Mouse (Mus musculus) forebrain, embryonic 12.5 days (tissue): ENCODE measurements at regions not wholly inside any gene's neighbourhood (a gene's known extent, or its start where the extent isn't known, plus 50 kb on each side); places are given as distances from the start of the nearest gene placed in this dataset.

Experiments
- ATAC-seq: fragments of 200-750 bp; cut with Nextera tagmentation; 2 replicates; pipeline ENCODE4 v1.8.0; 2017; ENCODE audit warnings: moderate TSS enrichment; ENCODE audit not compliant: low FRiP score
- H3K27ac ChIP-seq: fragments of 300-500 bp; sonication (generic); 2 replicates; pipeline ENCODE4 v1.5.1; 2016; ENCODE audit warnings: mild to moderate bottlenecking
- H3K27me3 ChIP-seq: fragments of 300-500 bp; sonication (generic); 2 replicates; pipeline ENCODE4 v1.6.1; 2016; ENCODE audit warnings: mild to moderate bottlenecking
- H3K36me3 ChIP-seq: fragments of 300-500 bp; sonication (generic); replicated peaks from 2 replicates; pipeline ENCODE4 v1.6.1; 2016; ENCODE audit warnings: mild to moderate bottlenecking
- H3K4me1 ChIP-seq: fragments of 300-500 bp; sonication (generic); 2 replicates; pipeline ENCODE4 v1.6.1; 2016
- H3K4me2 ChIP-seq: fragments of 300-500 bp; sonication (generic); 2 replicates; pipeline ENCODE4 v1.6.1; 2016; ENCODE audit warnings: mild to moderate bottlenecking, moderate library complexity
- H3K4me3 ChIP-seq: fragments of 300-500 bp; sonication (generic); replicated peaks from 2 replicates; pipeline ENCODE4 v1.5.1; 2016; ENCODE audit warnings: mild to moderate bottlenecking
- H3K9ac ChIP-seq: fragments of 300-500 bp; sonication (generic); 2 replicates; pipeline ENCODE4 v1.6.1; 2016; ENCODE audit warnings: mild to moderate bottlenecking
- H3K9me3 ChIP-seq: fragments of 300-500 bp; sonication (generic); 2 replicates; pipeline ENCODE4 v1.6.1; 2016
- WGBS: fragments of 180-500 bp; shearing (Covaris S2); methylation state at CpG from one replicate; pipeline ENCODE4 v1.1.7; 2016; 5-methylcytosine and 5-hydroxymethylcytosine counted together

DNA sequence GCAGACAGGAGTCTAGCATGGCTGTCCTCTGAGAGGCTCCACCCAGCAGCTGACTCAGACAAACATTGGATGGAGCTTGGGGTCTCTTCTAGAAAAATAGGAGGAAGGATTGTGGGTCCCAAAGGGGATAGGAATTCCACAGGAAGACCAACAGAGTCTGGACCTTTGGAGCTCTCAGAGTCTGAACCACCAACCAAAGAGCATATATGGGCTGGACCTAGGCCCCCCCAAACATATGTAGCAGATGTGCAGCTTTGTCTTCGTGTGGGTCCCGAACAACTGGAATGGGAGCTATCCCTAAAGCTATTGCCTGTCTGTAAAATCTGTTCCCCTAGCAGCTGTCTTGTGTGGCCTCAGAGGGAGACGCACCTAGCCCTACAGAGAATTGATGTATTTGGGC, 50.1 kb upstream of the Cpm start:
- WGBS, result 89% methylated on average over 3 of the region's 3 CpGs
- H3K27ac ChIP-seq, result no peak overlapping the region

DNA sequence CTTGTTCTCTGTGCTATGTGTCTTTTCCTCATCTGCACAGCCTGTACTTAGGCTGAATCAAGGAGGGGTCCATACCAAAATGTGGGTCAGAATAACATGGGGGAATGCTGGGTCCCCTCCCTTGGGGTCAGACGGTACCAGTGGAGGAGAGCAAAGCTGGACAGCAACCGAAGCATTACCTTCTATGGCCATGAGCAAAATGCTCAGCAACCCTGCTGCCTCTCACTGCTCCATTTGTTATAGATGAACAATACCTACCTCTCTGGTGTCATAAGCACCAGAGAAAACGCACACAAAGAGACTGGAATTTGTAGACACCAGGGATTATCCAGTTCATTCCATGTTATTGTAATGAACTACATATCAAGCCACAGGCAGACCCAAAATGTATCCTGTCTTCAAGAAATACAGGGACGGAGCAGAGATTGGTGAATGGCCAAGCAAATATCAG, 50.6 kb upstream of the Cpm start:
- Histone ChIP-seq H3K9me3 (no peaks in the 10 kb centered on the region), H3K4me1 (no peaks in the 10 kb centered on the region), H3K27ac (no peak overlapping the region), H3K27me3 (no peaks in the 10 kb centered on the region), H3K9ac (no peak overlapping the region), H3K36me3 (no peaks in the 10 kb centered on the region), H3K4me3 (no peak overlapping the region), H3K4me2 (no peak overlapping the region)
- 87% methylated on average over 4 of the region's 4 CpGs for WGBS
- ATAC-seq, result no peak

More for the DNA sequence above, 50.1 kb upstream of the Cpm start:
- no peaks in the 10 kb centered on the region for H3K27me3 ChIP-seq
- H3K36me3 ChIP-seq, result no peaks in the 10 kb centered on the region
- H3K9ac ChIP-seq, result no peak overlapping the region
- no peak for ATAC-seq
- no peak overlapping the region for H3K4me2 ChIP-seq
- H3K9me3 ChIP-seq, result no peaks in the 10 kb centered on the region
- H3K4me1 ChIP-seq, result no peaks in the 10 kb centered on the region
- H3K4me3 ChIP-seq, result no peak overlapping the region

DNA sequence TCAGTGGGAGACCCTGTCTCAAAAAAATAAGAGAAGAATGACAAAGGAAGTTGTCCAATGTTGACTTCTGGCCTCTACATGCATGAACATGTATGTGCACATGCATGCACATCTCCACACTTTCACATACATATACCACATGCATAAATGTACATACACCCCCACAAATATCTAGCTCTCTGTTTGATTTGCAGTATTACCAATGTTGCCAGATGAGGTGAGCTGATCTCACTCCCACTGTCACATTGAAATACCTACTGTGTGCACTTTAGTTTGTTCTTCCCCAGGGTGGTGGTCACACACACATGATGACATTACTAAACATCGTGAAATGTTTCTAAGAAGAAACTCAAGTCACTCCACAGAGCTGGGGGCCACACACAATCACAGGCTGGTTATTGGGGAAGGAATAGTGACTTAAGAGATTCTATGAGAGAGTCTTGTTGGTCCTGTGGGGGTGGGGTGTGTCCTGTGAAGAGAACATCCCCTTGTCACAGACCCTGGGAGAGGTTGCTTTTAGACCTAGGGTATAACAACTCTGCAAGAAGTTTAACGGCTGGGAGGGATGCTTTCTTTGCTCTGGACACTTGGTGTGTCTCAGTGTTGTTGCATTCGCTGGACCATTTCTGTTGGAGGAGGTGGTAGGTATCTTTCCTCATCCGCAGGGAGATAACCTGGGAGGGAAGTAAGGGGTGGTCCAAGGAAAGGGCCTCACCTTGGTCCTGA, 51.2 kb upstream of the Cpm start:
- Histone ChIP-seq H3K9me3 (no peaks in the 10 kb centered on the region), H3K9ac (no peak overlapping the region), H3K4me1 (no peaks in the 10 kb centered on the region), H3K4me3 (no peak overlapping the region), H3K27me3 (peaks cover under 1% of the 10 kb centered on the region; the same call in 1 of the 2 replicates), H3K36me3 (no peaks in the 10 kb centered on the region), H3K27ac (no peak overlapping the region), H3K4me2 (no peak overlapping the region)
- 89% methylated on average over 4 of the region's 4 CpGs for WGBS
- no peak for ATAC-seq

DNA sequence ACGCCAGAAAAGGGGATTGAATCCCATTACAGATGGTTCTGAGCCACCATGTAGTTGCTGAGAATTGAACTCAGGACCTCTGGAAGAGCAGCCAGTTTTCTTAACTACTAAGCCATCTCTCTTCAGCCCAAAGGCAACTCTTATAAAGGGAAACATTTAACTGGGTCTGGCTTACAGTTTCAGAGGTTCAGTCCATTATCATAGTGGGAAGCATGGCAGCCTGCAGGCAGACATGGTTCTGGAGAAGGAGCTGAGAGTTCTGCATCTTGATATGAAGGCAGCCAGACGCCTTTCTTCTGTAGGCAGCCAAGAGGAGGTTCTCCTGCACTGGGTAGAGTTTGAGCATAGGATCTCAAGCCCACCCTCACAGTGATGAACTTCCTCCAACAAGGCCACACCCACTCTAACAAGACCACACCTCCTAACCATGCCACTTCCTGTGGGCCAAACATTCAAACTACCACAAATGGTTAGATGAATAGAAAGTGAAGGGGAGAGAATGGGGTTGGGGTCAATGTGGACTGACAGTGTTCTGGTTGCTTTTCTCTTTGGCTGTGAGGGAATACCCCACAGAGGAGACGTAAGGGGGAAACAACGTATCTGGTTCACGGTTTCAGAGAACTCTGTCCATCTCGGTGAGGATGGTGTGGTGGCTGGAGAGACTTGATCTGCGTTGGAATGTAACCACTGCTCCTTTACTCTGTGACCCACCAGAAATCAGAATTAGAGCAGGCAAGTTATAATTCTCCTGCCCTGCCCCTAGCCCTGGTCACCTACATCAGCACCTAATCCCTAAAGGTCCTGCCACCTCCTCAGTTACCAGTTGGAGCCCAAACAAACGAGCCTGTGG, 52.2 kb upstream of the Cpm start:
- whole genome bisulfite sequencing, result 89% methylated on average over 8 of the region's 8 CpGs
- peaks cover 11% of the 10 kb centered on the region for H3K27me3 ChIP-seq
- H3K9ac ChIP-seq, result no peak overlapping the region
- H3K27ac ChIP-seq, result no peak overlapping the region
- H3K4me2 ChIP-seq, result no peak overlapping the region
- no peaks in the 10 kb centered on the region for H3K9me3 ChIP-seq
- H3K4me3 ChIP-seq, result no peak overlapping the region
- H3K4me1 ChIP-seq, result 0 out of 2 replicates have a peak, but pooled peaks cover 5% of the 10 kb centered on the region
- no peak for ATAC-seq
- no peaks in the 10 kb centered on the region for H3K36me3 ChIP-seq

DNA sequence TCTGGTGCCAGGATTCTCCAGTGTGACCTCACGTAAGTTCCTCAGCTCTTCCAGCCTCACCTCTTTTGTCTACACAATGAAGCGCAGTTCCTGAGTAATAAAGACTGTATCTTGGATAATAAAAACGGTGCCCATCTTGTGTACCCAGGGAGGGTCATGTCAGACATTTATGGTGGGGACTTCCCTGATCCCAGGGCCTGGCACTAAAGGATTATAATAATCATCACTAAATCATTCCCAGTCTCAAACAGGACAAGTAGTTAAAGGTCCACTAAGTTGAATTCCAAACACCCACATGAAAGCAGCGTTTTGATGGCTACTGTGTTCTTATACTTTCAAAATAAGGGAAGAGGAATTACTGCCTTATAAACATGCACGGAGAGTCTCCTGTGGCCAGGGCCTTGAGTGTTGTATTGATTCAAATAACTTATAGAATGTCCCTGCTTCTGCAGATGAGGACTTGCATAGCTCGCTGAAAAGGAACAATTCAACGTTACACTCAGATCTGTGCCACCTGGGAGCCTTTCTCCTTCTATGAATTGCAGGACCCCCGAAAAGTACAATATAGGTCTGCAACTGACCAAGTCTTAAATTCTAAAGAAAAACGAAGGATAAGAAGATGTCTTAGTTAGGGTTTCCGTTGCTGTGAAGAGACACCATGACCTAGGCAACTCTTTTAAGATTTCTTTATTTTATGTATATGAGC, 53.0 kb upstream of the Cpm start:
- 94% methylated on average over 10 of the region's 10 CpGs for WGBS
- Histone ChIP-seq H3K9ac (no peak overlapping the region), H3K36me3 (no peaks in the 10 kb centered on the region), H3K4me3 (no peak overlapping the region), H3K4me1 (peaks cover 13% of the 10 kb centered on the region), H3K9me3 (no peaks in the 10 kb centered on the region), H3K4me2 (no peak overlapping the region), H3K27me3 (peaks cover 18% of the 10 kb centered on the region), H3K27ac (no peak overlapping the region)
- no peak for ATAC-seq

- Histone ChIP-seq H3K4me2 (no peak overlapping the region), H3K9ac (no peak overlapping the region), H3K27ac (no peak overlapping the region), H3K9me3 (no peaks in the 10 kb centered on the region), H3K4me1 (peaks cover 20% of the 10 kb centered on the region), H3K4me3 (no peak overlapping the region), H3K27me3 (peaks cover 24% of the 10 kb centered on the region), H3K36me3 (no peaks in the 10 kb centered on the region)
- 65% methylated on average over 14 of the region's 14 CpGs for WGBS
- no peak for ATAC-seq
Measured at GRCm38 (mm10) chr10:117575404-117576153, 53.7 kb upstream of the Cpm start.

DNA sequence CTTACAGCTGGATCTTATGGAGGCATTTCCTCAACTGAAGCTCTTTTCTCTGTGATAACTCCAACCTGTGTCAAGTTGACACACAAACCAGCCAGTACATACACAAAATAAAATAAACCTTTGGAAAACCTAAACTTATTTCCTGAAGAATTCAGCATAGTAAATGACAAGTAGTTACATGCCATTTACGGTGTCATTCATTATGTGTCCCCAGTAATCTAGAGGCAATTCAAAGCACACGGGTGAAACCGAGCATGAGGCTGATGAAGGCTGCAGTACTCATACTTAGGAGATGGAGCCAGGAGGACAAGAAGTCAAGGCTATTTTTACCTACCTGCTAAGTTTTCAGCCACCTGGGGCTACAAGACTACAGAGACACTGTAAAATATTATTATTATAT, 54.4 kb upstream of the Cpm start:
- no peaks in the 10 kb centered on the region for H3K9me3 ChIP-seq
- no peak overlapping the region for H3K27ac ChIP-seq
- H3K27me3 ChIP-seq, result peaks cover 29% of the 10 kb centered on the region
- no peak for ATAC-seq
- no peaks in the 10 kb centered on the region for H3K36me3 ChIP-seq
- H3K4me1 ChIP-seq, result peaks cover 20% of the 10 kb centered on the region
- 90% methylated on average over 3 of the region's 3 CpGs for WGBS
- H3K4me3 ChIP-seq, result no peak overlapping the region
- no peak overlapping the region for H3K9ac ChIP-seq
- no peak overlapping the region for H3K4me2 ChIP-seq

DNA sequence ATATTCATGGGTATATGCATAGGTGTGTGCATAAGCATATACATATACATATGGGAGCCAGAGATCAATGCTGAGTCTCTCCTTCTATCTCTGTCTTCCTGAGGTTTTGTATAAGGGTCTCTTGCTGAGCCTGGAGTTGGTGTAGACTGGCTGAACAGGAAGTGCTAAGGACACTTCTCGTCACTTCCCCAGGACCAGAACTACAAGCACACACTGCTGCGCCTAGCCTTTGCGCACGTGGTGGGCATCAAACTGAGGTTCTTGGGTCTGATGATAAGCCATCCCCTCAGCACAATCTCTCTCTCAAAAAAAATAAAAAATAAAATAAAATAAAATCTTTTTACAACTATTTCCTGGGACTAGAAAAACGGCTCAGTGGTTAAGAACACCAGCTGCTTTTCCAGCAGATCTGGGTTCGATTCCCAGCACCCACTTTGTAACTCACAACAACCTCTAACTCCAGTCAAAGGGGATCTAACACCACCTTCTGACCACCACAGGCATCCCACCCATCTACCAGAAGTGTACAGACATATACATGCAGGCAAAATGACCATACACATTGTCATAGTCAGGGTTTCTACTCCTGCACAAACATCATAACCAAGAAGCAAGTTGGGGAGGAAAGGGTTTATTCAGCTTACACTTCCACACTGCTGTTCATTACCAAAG, 55.1 kb upstream of the Cpm start:
- Histone ChIP-seq H3K9ac (no peak overlapping the region), H3K4me2 (no peak overlapping the region), H3K27me3 (peaks cover 30% of the 10 kb centered on the region), H3K36me3 (no peaks in the 10 kb centered on the region), H3K4me1 (peaks cover 20% of the 10 kb centered on the region), H3K4me3 (no peak overlapping the region), H3K27ac (no peak overlapping the region), H3K9me3 (no peaks in the 10 kb centered on the region)
- 89% methylated on average over 6 of the region's 6 CpGs for WGBS
- ATAC-seq, result no peak

GRCm38 (mm10) chr10:117573596-117573850, 55.8 kb upstream of the Cpm start:
- Histone ChIP-seq H3K4me2 (no peak overlapping the region), H3K9ac (no peak overlapping the region), H3K27me3 (peaks cover 30% of the 10 kb centered on the region), H3K36me3 (no peaks in the 10 kb centered on the region), H3K27ac (no peak overlapping the region), H3K4me1 (peaks cover 20% of the 10 kb centered on the region), H3K9me3 (no peaks in the 10 kb centered on the region), H3K4me3 (no peak overlapping the region)
- ATAC-seq, result no peak
- WGBS, result 78% methylated on average over 3 of the region's 3 CpGs

DNA sequence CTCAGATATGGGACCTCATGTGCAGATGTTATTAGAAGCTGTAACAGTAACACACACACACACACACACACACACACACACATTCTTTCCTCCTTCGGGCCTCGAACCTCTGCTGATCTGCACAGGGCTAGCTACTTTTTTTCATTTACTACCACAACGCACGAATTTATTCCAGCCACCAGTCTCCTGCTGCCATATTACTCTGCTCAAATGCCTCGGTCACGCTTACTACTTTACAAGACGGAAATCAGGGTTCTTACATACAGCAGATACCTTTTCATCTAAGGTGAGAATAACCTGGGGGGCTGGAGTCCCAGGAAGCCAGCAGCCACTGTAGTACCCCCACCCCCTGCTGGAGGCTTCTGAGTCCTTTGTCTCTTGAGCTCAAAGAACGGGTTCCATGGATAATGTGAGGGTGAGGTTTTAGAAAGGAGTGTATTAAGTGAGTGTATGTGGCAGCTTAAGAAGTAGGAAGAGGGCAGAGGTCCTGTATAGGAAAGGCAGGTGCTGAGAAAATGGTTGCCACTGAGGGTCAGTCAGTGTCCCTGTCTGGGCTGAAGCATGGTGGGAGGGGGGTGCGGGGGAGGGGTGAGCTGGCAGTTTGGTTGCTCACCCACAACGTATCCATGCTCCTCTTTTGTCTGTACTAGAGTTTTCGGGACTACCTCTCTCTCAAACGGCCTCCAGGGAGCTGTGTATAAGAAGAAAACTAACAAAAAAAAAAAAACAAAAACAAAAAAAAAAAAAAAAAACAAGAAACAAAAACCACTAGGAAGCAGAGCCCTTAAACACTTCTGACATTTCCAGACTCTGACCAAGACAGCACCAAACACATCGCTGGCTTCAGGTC, 56.3 kb upstream of the Cpm start:
- Histone ChIP-seq H3K9me3 (no peaks in the 10 kb centered on the region), H3K36me3 (no peaks in the 10 kb centered on the region), H3K4me2 (no peak overlapping the region), H3K4me3 (no peak overlapping the region), H3K4me1 (peaks cover 20% of the 10 kb centered on the region), H3K27me3 (peaks cover 30% of the 10 kb centered on the region), H3K9ac (no peak overlapping the region), H3K27ac (no peak overlapping the region)
- WGBS, result 39% methylated on average over 13 of the region's 13 CpGs
- no peak for ATAC-seq
